In the genomic region with DNA sequence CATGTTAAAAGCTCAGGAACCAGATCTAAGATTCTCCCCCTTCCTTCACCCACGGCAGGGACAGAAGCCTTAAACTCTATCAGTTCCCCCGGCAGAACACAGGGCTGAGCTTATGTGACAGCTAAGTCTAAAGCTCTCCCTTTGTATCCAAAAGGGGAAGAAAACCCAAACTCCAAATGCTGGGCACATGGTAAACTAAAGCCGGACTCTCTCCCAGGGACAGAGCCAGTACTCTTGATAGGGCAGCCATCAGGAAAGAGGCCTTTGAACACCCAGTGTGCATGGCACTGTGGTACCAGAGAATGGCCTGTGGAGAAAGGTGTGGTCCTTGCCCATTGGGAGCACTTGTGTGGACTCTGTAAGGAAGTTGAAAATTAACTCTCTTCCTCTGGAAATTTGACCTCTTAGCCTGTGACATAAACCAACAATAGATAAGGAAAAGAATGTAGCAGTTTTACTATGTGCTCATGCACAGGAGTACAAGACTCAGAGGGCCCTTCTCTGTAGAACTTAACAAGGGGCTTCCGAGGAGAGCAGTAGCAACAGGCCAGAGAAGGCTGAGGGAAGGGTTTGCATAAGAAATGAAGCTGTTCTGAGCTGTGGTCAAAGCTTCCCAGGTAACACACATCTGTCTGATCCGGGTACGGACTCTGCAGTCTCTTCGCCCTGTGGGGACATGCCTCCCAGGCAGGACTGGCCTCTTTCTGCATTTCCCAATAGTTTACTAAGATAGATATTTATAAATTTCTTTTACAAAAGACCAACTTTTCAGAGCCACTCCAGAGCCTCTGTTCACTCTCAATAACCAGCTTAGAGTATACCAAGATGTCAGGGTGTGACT, we compare ENCODE assay signal across 11 mouse cellular contexts.
DNase-seq lines count a peak whose midpoint lies in the region; ATAC-seq and TF ChIP-seq lines count a peak whose summit lies in the region.
"Had no signal": no experiment of that assay in that cellular context is flagged by ENCODE, and none has a peak within 500 bp of the region (broad histone marks: within the 10 kb centered on the region; RNA-seq: fewer than 3 reads in every experiment).

No protein-coding gene starts in this region.

- ATAC-seq in intestine, embryonic 14.5 days (replicated peaks; ENCODE audit: low FRiP score, low TSS enrichment, low read depth), result peak; percentile 53
- ATAC-seq in liver, embryonic 14.5 days (ENCODE audit: insufficient read depth), result peak; percentile 58

- no peak for TF ChIP-seq EP300 in liver, embryonic 14.5 days (IDR thresholded peaks at IDR 0.05; ENCODE audit: low read depth)

- peak overlapping the region; percentile 77 for H3K27ac ChIP-seq in heart, embryonic 10.5 days
- peak overlapping the region; percentile 84 for H3K27ac ChIP-seq in layer of hippocampus, adult 2 months
- peak overlapping the region; percentile 67 for H3K27ac ChIP-seq in intestine, embryonic 14.5 days (ENCODE audit: low read depth)
- H3K27ac ChIP-seq in liver, embryonic 14.5 days, result peak overlapping the region; percentile 21; the same call in 1 of the 2 replicates
- H3K27ac ChIP-seq: gastrocnemius, adult 2 months had no signal

- 68% methylated on average over 7 of the region's 7 CpGs for WGBS in heart, embryonic 10.5 days
- WGBS in intestine, embryonic 14.5 days, result 55% methylated on average over 7 of the region's 7 CpGs
- WGBS in liver, embryonic 14.5 days (ENCODE audit: insufficient replicate concordance), result 54% methylated on average over 7 of the region's 7 CpGs

- H3K27me3 ChIP-seq in heart, embryonic 10.5 days (ENCODE audit: insufficient read depth, poor library complexity, severe bottlenecking), result peaks cover 11% of the 10 kb centered on the region
- H3K27me3 ChIP-seq in intestine, embryonic 14.5 days (replicated peaks; ENCODE audit: control insufficient read depth, insufficient read depth, low read length), result no peaks in the 10 kb centered on the region
- no peaks in the 10 kb centered on the region for H3K27me3 ChIP-seq in liver, embryonic 14.5 days (ENCODE audit: control insufficient read depth, insufficient read depth, low read length)

- no peak overlapping the region for H3K4me3 ChIP-seq in heart, embryonic 10.5 days
- H3K4me3 ChIP-seq in layer of hippocampus, adult 2 months, result no peak overlapping the region
- H3K4me3 ChIP-seq in intestine, embryonic 14.5 days (ENCODE audit: low read depth, low read length), result no peak overlapping the region
- H3K4me3 ChIP-seq in liver, embryonic 14.5 days (ENCODE audit: insufficient read depth in 1 of 2, low read depth in 2 of 2, low read length in 2 of 2), result no peak overlapping the region
- H3K4me3 ChIP-seq: gastrocnemius, adult 2 months had no signal

- TF ChIP-seq CTCF in layer of hippocampus, adult 2 months (conservative IDR thresholded peaks at IDR 0.05), result no peak
- TF ChIP-seq CTCF in liver, embryonic 14.5 days (IDR thresholded peaks at IDR 0.05; ENCODE audit: low read depth), result no peak

- no peak overlapping the region for H3K9ac ChIP-seq in intestine, embryonic 14.5 days (ENCODE audit: low read length)
- H3K9ac ChIP-seq in liver, embryonic 14.5 days (replicated peaks), result no peak overlapping the region

- no peaks in the 10 kb centered on the region for H3K9me3 ChIP-seq in heart, embryonic 10.5 days
- no peaks in the 10 kb centered on the region for H3K9me3 ChIP-seq in intestine, embryonic 14.5 days (ENCODE audit: control insufficient read depth, low read length)
- no peaks in the 10 kb centered on the region for H3K9me3 ChIP-seq in liver, embryonic 14.5 days (ENCODE audit: control insufficient read depth, low read length)

- no peak for DNase-seq in heart, embryonic 10.5 days (ENCODE audit: low spot score)
- no peak for DNase-seq in heart, adult 9 months (ENCODE audit: low spot score in 2 of 2)
- DNase-seq in layer of hippocampus, adult 2 months (ENCODE audit: low spot score in 2 of 2), result no peak
- DNase-seq in layer of hippocampus, adult 9-11 months, result no peak
- DNase-seq in intestine, embryonic 14.5 days (ENCODE audit: low spot score), result peak; percentile 66
- peak in 2 of 3 experiments; percentile 10 to 11 for DNase-seq in liver, embryonic 14.5 days (ENCODE audit: low read depth in 3 of 3, low spot score in 3 of 3)
- DNase-seq in right cerebral cortex, adult 18-20 months, result no peak
- no peak for DNase-seq in frontal cortex, postnatal 14 days (ENCODE audit: low spot score in 2 of 2)
- DNase-seq: gastrocnemius, adult 2 months; heart, postnatal 4 days; right cerebral cortex, postnatal 4 days had no signal

- H3K4me2 ChIP-seq in intestine, embryonic 14.5 days (ENCODE audit: low read length), result no peak overlapping the region
- peak overlapping the region; percentile 23; the same call in 1 of the 2 replicates for H3K4me2 ChIP-seq in liver, embryonic 14.5 days (ENCODE audit: low read depth)

- no peaks in the 10 kb centered on the region for H3K36me3 ChIP-seq in heart, embryonic 10.5 days
- no peaks in the 10 kb centered on the region for H3K36me3 ChIP-seq in intestine, embryonic 14.5 days (ENCODE audit: control insufficient read depth, insufficient read depth, low read length)
- H3K36me3 ChIP-seq in liver, embryonic 14.5 days (replicated peaks; ENCODE audit: control insufficient read depth, insufficient read depth, low read depth), result no peaks in the 10 kb centered on the region

- H3K4me1 ChIP-seq in heart, embryonic 10.5 days, result peaks cover 65% of the 10 kb centered on the region
- peaks cover 25% of the 10 kb centered on the region for H3K4me1 ChIP-seq in intestine, embryonic 14.5 days (replicated peaks; ENCODE audit: control insufficient read depth, insufficient read depth, low read length)
- H3K4me1 ChIP-seq in liver, embryonic 14.5 days (replicated peaks; ENCODE audit: control insufficient read depth in 2 of 2, insufficient read depth in 2 of 2, low read length in 1 of 2), result peaks cover 0 to 25% of the 10 kb centered on the region in 2 experiments; a peak in 3 of 4 replicates

Comparison
In these comparisons a context has a peak if more than half of its experiments do, and no peak if none do; other contexts are left out.
1. DNase-seq: peak in intestine, embryonic 14.5 days (single experiment) and liver, embryonic 14.5 days (2 of 3); none in heart, embryonic 10.5 days (single experiment), heart, adult 9 months (0 of 2), layer of hippocampus, adult 2 months (0 of 2), layer of hippocampus, adult 9-11 months (single experiment), right cerebral cortex, adult 18-20 months (single experiment) and frontal cortex, postnatal 14 days (0 of 2).
2. H3K27ac ChIP-seq: peak in every context shown above with its lines; median percentile 84 in layer of hippocampus, adult 2 months; 77 in heart, embryonic 10.5 days; 67 in intestine, embryonic 14.5 days; 21 in liver, embryonic 14.5 days.